Mouse (Mus musculus) kidney, adult 2 months (tissue): ENCODE results near the gene Scfd2.

ENCODE experiments used
- CTCF ChIP-seq: fragments of 200-500 bp; conservative IDR thresholded peaks from 2 replicates; pipeline ENCODE4 v1.5.1; 2011; ENCODE audit warnings: low read depth, mild to moderate bottlenecking, control low read depth, low read length, moderate library complexity, mixed read lengths; ENCODE audit not compliant: insufficient read depth, insufficient read length
- POLR2A ChIP-seq: fragments of 200-500 bp; IDR thresholded peaks from one replicate; pipeline ENCODE4 v1.6.1; 2011; ENCODE audit warnings: low read depth, low read length, control low read depth

GRCm38 (mm10) chr5:74363296-74363695, 168.3 kb downstream of the Scfd2 start:
- TF ChIP-seq CTCF: no peak
- TF ChIP-seq POLR2A: no peak
